19 mouse cellular contexts compared by ENCODE assay signal in the genomic region with DNA sequence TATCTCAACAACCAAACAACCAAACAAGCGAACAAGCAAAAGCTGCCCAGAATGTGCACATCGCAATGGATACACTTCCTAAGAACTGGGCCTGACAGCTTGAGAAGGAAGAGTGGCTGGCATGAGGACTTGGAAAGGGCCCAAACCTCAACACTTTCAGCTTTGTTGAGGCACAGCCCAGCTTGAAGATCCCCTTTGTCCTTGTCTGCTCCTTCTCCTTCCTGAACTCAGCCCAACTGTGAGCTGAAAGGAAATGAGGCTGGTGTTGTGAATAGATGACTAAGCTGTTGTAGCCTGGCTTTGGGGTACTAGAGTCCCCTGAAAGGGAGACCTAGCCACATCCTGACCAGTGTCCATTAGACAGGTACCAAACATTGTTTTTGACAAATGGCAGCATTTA. TPM values are rescaled to one million over a fixed set of nuclear protein-coding genes. Genes with fewer than 3 reads are reported as not detected.
A peak's percentile ranks its signal among the peaks of the same experiment; 100 is the strongest.
DNase-seq lines count a peak whose midpoint lies in the region; TF ChIP-seq lines count a peak whose summit lies in the region.
"Had no signal": no experiment of that assay in that cellular context is flagged by ENCODE, and none has a peak within 500 bp of the region (broad histone marks: within the 10 kb centered on the region; RNA-seq: fewer than 3 reads in every experiment).

No protein-coding gene starts in this region.

- H3K36me3 ChIP-seq in myocyte (ENCODE audit: control insufficient read depth, insufficient read depth): no peaks in the 10 kb centered on the region
- H3K36me3 ChIP-seq: liver, embryonic 13.5 days had no signal

- H3K4me3 ChIP-seq in myocyte: no peak overlapping the region
- H3K4me3 ChIP-seq: heart, adult 2 months; liver, embryonic 13.5 days had no signal

- no peak for TF ChIP-seq POLR2A in myocyte (IDR thresholded peaks at IDR 0.05; ENCODE audit: insufficient read length, low read depth)

- peak overlapping the region; percentile 57 for H3K4me2 ChIP-seq in myocyte (ENCODE audit: low read depth)
- H3K4me2 ChIP-seq: liver, embryonic 13.5 days had no signal

- H3K27me3 ChIP-seq in myocyte (ENCODE audit: control insufficient read depth, insufficient read depth, insufficient read length): no peaks in the 10 kb centered on the region
- H3K27me3 ChIP-seq: liver, embryonic 13.5 days had no signal

- peak; percentile 4 to 5 for DNase-seq in cerebellum, postnatal 14 days
- no peak for DNase-seq in cerebellum, adult 18-20 months
- peak; percentile 14 for DNase-seq in lung, postnatal 36 days
- DNase-seq in lung, postnatal 10 days: no peak
- DNase-seq in frontal cortex, postnatal 10 days (ENCODE audit: low spot score in 2 of 2): peak; percentile 20 to 29
- no peak for DNase-seq in adrenal gland, postnatal 25 days
- no peak for DNase-seq in thymus, postnatal 36 days
- DNase-seq: cerebellum, adult 11-12 months; heart, postnatal 4 days; kidney, adult 18-20 months; liver, embryonic 13.5 days had no signal

- H3ac ChIP-seq in myocyte (ENCODE audit: control insufficient read depth, insufficient read length): no peak overlapping the region

- no peaks in the 10 kb centered on the region for H3K79me2 ChIP-seq in myocyte (ENCODE audit: control insufficient read depth, insufficient read depth)

TF ChIP-seq in myocyte, 11 proteins besides CTCF, POLR2A, EP300 and RAD21:
- no peak for TF ChIP-seq USF1 (IDR thresholded peaks at IDR 0.05; ENCODE audit: low read depth)
- no peak for TF ChIP-seq TCF12 (IDR thresholded peaks at IDR 0.05; ENCODE audit: insufficient read depth, poor library complexity, severe bottlenecking)
- no peak for TF ChIP-seq SRF (IDR thresholded peaks at IDR 0.05; ENCODE audit: control insufficient read depth, insufficient read length, low read depth)
- no peak for TF ChIP-seq MAX (IDR thresholded peaks at IDR 0.05; ENCODE audit: low read depth)
- no peak for TF ChIP-seq MYOG (IDR thresholded peaks at IDR 0.05; ENCODE audit: control insufficient read depth in 1 of 3, insufficient read depth in 1 of 3, insufficient read length in 2 of 3, low read depth in 2 of 3)
- TF ChIP-seq POLR2AphosphoS2 (IDR thresholded peaks at IDR 0.05; ENCODE audit: insufficient read length, low read depth): no peak
- TF ChIP-seq MYOD1 (IDR thresholded peaks at IDR 0.05; ENCODE audit: control insufficient read depth in 1 of 3, insufficient read length in 2 of 3, low read depth in 2 of 3): no peak
- no peak for TF ChIP-seq TCF3 (IDR thresholded peaks at IDR 0.05; ENCODE audit: insufficient read length, low read depth)
- no peak for TF ChIP-seq CEBPB (IDR thresholded peaks at IDR 0.05; ENCODE audit: insufficient read depth, poor library complexity, severe bottlenecking)
- no peak for TF ChIP-seq E2F4 (IDR thresholded peaks at IDR 0.05; ENCODE audit: insufficient read depth)
- no peak for TF ChIP-seq REST (IDR thresholded peaks at IDR 0.05; ENCODE audit: insufficient read depth, insufficient read length)
TF ChIP-seq in myocyte: peak in this region for 0.

RNA-seq across cellular contexts. Expression of a gene that starts 1.1 kb away (rescaled TPM):
- polyA plus RNA-seq in myocyte (2012; fragmentation: generic; extraction: Trizol): 1.4 TPM
- total RNA-seq in adrenal gland, postnatal 25 days (2021): not detected in 2 replicates
- total RNA-seq: adrenal gland, adult 18-20 months; heart, adult 2 months; heart, postnatal 4 days; layer of hippocampus, postnatal 36 days had no signal
- polyA plus RNA-seq: embryonic facial prominence, embryonic 11.5 days; forebrain, embryonic 14.5 days; heart, adult 2 months; liver, embryonic 13.5 days; midbrain, embryonic 16.5 days; testis, adult 2 months had no signal

RNA-seq across cellular contexts. Expression of a gene that starts 3.1 kb away (rescaled TPM):
- not detected for polyA plus RNA-seq in myocyte (2012; fragmentation: generic; extraction: Trizol)
- not detected in 2 replicates for total RNA-seq in adrenal gland, postnatal 25 days (2021)
- total RNA-seq: adrenal gland, adult 18-20 months; heart, adult 2 months; heart, postnatal 4 days had no signal
- polyA plus RNA-seq: embryonic facial prominence, embryonic 11.5 days; forebrain, embryonic 14.5 days; heart, adult 2 months; liver, embryonic 13.5 days; midbrain, embryonic 16.5 days; testis, adult 2 months had no signal

RNA-seq across cellular contexts. Expression of a gene that starts 38.0 kb away (rescaled TPM):
- polyA plus RNA-seq in myocyte (2012; fragmentation: generic; extraction: Trizol): not detected
- not detected in 2 replicates for total RNA-seq in adrenal gland, postnatal 25 days (2021)
- total RNA-seq: adrenal gland, adult 18-20 months; heart, adult 2 months; heart, postnatal 4 days; layer of hippocampus, postnatal 36 days had no signal
- polyA plus RNA-seq: embryonic facial prominence, embryonic 11.5 days; forebrain, embryonic 14.5 days; heart, adult 2 months; liver, embryonic 13.5 days; midbrain, embryonic 16.5 days; testis, adult 2 months had no signal

RNA-seq across cellular contexts. Expression of a gene that starts 53.5 kb away (rescaled TPM):
- 0.17 TPM for polyA plus RNA-seq in myocyte (2012; fragmentation: generic; extraction: Trizol)
- total RNA-seq in adrenal gland, postnatal 25 days (2021): not detected in 2 replicates
- total RNA-seq: adrenal gland, adult 18-20 months had no signal
- polyA plus RNA-seq: embryonic facial prominence, embryonic 11.5 days; liver, embryonic 13.5 days had no signal

RNA-seq across cellular contexts. Expression of a gene that starts 55.9 kb away (rescaled TPM):
- 0.43 TPM for polyA plus RNA-seq in myocyte (2012; fragmentation: generic; extraction: Trizol)
- 0.97 TPM in 1 of 2 replicates, not detected in the other for total RNA-seq in adrenal gland, postnatal 25 days (2021)
- total RNA-seq: heart, postnatal 4 days; layer of hippocampus, postnatal 36 days had no signal
- polyA plus RNA-seq: embryonic facial prominence, embryonic 11.5 days; forebrain, embryonic 14.5 days; heart, adult 2 months; liver, embryonic 13.5 days; midbrain, embryonic 16.5 days; testis, adult 2 months had no signal

Comparison
In these comparisons a context has a peak if more than half of its experiments do, and no peak if none do; other contexts are left out.
1. DNase-seq: peak in cerebellum, postnatal 14 days (2 of 2), lung, postnatal 36 days (single experiment) and frontal cortex, postnatal 10 days (2 of 2); none in cerebellum, adult 18-20 months (0 of 2), lung, postnatal 10 days (single experiment), adrenal gland, postnatal 25 days (single experiment) and thymus, postnatal 36 days (0 of 2).